Mouse (Mus musculus) left cerebral cortex, adult 11 months (tissue): ENCODE results near the gene Piga.

Experiments
- DNase-seq: peaks from one replicate; pipeline ENCODE4 v3.0.0; 2022; ENCODE audit warnings: low spot score

The Piga gene

GRCm38 (mm10) chrX:164432682-164433081, 13.1 kb downstream of the Piga start:
- DNase-seq, result no peak

GRCm38 (mm10) chrX:164436709-164437108, 17.1 kb downstream of the Piga start, which contains the start of gene Asb11:
Gene Asb11 (plus strand): TSS chrX:164436994.
- DNase-seq, result no peak

GRCm38 (mm10) chrX:164439462-164439861, 19.9 kb downstream of the Piga start:
- DNase-seq, result no peak

- no peak for DNase-seq
These were observed 20.6 kb downstream of the Piga start for GRCm38 (mm10) chrX:164440140-164440539.

- DNase-seq, result no peak
These were observed 21.1 kb downstream of the Piga start for GRCm38 (mm10) chrX:164440703-164441102.

- no peak for DNase-seq
These were observed 21.7 kb downstream of the Piga start for GRCm38 (mm10) chrX:164441306-164441705.

GRCm38 (mm10) chrX:164445601-164446000, 26.0 kb downstream of the Piga start:
- DNase-seq, result no peak

- no peak for DNase-seq
These were observed 26.5 kb downstream of the Piga start for GRCm38 (mm10) chrX:164446106-164446551.

- no peak for DNase-seq
These were observed 27.5 kb downstream of the Piga start for GRCm38 (mm10) chrX:164446835-164447681.

GRCm38 (mm10) chrX:164447682-164448071, 28.1 kb downstream of the Piga start:
- no peak for DNase-seq

GRCm38 (mm10) chrX:164449201-164449600, 29.6 kb downstream of the Piga start:
- DNase-seq, result no peak

GRCm38 (mm10) chrX:164459205-164459878, 39.8 kb downstream of the Piga start:
- no peak for DNase-seq
